Mouse (Mus musculus): ENCODE data around the gene Rnf135. TPM values are rescaled to one million over a fixed set of nuclear protein-coding genes. Genes with fewer than 3 reads are reported as not detected.
A peak's percentile ranks its signal among the peaks of the same experiment; 100 is the strongest.

Rnf135 gene
- total and polyA plus RNA-seq, 3 experiments, result 5.2 to 8.0 TPM; not detected in 1

GRCm38 (mm10) chr11:80137773-80138172 is 45.9 kb upstream of the Rnf135 start:
- DNase-seq (ENCODE audit: low read depth, low spot score), result no peak
- peaks cover 3 to 5% of the 10 kb centered on the region in 2 experiments; a peak in 3 of 4 replicates for H3K4me1 ChIP-seq (ENCODE audit: control insufficient read depth in 1 of 2, insufficient read depth in 2 of 2, low read length in 2 of 2)
- H3K9ac ChIP-seq (ENCODE audit: control insufficient read depth, low read depth, low read length, poor library complexity, severe bottlenecking), result no peak overlapping the region
- peaks cover 16% of the 10 kb centered on the region in 2 experiments for H3K36me3 ChIP-seq (ENCODE audit: control insufficient read depth in 1 of 2, insufficient read depth in 2 of 2, low read length in 2 of 2)
- peaks cover 19% of the 10 kb centered on the region for H3K79me2 ChIP-seq (ENCODE audit: control insufficient read depth, insufficient read depth, low read length, poor library complexity)
- H3K27me3 ChIP-seq (ENCODE audit: control insufficient read depth in 1 of 2, insufficient read depth in 2 of 2, low read length in 2 of 2), result no peaks in the 10 kb centered on the region
- no peak overlapping the region for H3K27ac ChIP-seq (ENCODE audit: control insufficient read depth, low read depth, low read length)
- no peaks in the 10 kb centered on the region for H3K9me3 ChIP-seq (replicated peaks; ENCODE audit: insufficient read depth, low read length)
- H3K4me3 ChIP-seq (ENCODE audit: control insufficient read depth in 1 of 2, insufficient read depth in 1 of 2, low read depth in 2 of 2, low read length in 2 of 2), result no peak overlapping the region
- no peak for TF ChIP-seq MEF2A (IDR thresholded peaks at IDR 0.05; ENCODE audit: extremely low read depth, insufficient replicate concordance, low read depth, low read length, poor library complexity, severe bottlenecking)
- no peak for TF ChIP-seq TAL1 (IDR thresholded peaks at IDR 0.05; ENCODE audit: low read length)
- no peak for TF ChIP-seq ZKSCAN1 (IDR thresholded peaks at IDR 0.05; ENCODE audit: low read depth, low read length)
- no peak for TF ChIP-seq USF1 (IDR thresholded peaks at IDR 0.05; ENCODE audit: low read depth, low read length)
- TF ChIP-seq E2F4 (IDR thresholded peaks at IDR 0.05; ENCODE audit: borderline replicate concordance, low read depth, low read length), result no peak
- no peak for TF ChIP-seq MAFK (IDR thresholded peaks at IDR 0.05; ENCODE audit: borderline replicate concordance, low read depth, low read length)
- no peak for TF ChIP-seq MAX (IDR thresholded peaks at IDR 0.05; ENCODE audit: low read length)
- TF ChIP-seq ZNF384 (IDR thresholded peaks at IDR 0.05; ENCODE audit: low read depth, low read length), result no peak
- TF ChIP-seq RAD21 (IDR thresholded peaks at IDR 0.05; ENCODE audit: low read depth, low read length), result no peak
- no peak for TF ChIP-seq KAT2A (conservative IDR thresholded peaks at IDR 0.05; ENCODE audit: low read depth, low read length)

- H3K27ac ChIP-seq (ENCODE audit: control insufficient read depth, low read depth, low read length), result peak within 1 kb of the TSS; percentile 68
- peak within 1 kb of the TSS; percentile 81 for H3K9ac ChIP-seq (ENCODE audit: control insufficient read depth, low read depth, low read length, poor library complexity, severe bottlenecking)
- DNase-seq (ENCODE audit: low read depth, low spot score), result peak; percentile 98
- H3K36me3 ChIP-seq (ENCODE audit: control insufficient read depth in 1 of 2, insufficient read depth in 2 of 2, low read length in 2 of 2), result peaks cover 2 to 24% of the 10 kb centered on the region in 2 experiments; a peak in 3 of 4 replicates
- H3K27me3 ChIP-seq (ENCODE audit: control insufficient read depth in 1 of 2, insufficient read depth in 2 of 2, low read length in 2 of 2), result no peaks in the 10 kb centered on the region
- H3K79me2 ChIP-seq (ENCODE audit: control insufficient read depth, insufficient read depth, low read length, poor library complexity), result peaks cover 19% of the 10 kb centered on the region
- H3K4me1 ChIP-seq (ENCODE audit: control insufficient read depth in 1 of 2, insufficient read depth in 2 of 2, low read length in 2 of 2), result peaks cover 5 to 29% of the 10 kb centered on the region in 2 experiments; a peak in 3 of 4 replicates
- H3K4me3 ChIP-seq (ENCODE audit: control insufficient read depth in 1 of 2, insufficient read depth in 1 of 2, low read depth in 2 of 2, low read length in 2 of 2), result peak within 1 kb of the TSS; percentile 77 to 78
- H3K9me3 ChIP-seq (replicated peaks; ENCODE audit: insufficient read depth, low read length), result no peaks in the 10 kb centered on the region
- TF ChIP-seq USF2 (IDR thresholded peaks at IDR 0.05; ENCODE audit: borderline replicate concordance in 1 of 2, insufficient read depth in 1 of 2, low read depth in 1 of 2, low read length in 2 of 2) (no peak), SIN3A (IDR thresholded peaks at IDR 0.05; ENCODE audit: low read length) (peak; percentile 96), CHD2 (IDR thresholded peaks at IDR 0.05; ENCODE audit: low read length) (no peak), CHD1 (IDR thresholded peaks at IDR 0.05; ENCODE audit: low read depth, low read length) (no peak), GATA1 (IDR thresholded peaks at IDR 0.05; ENCODE audit: low read depth, low read length) (peak; percentile 33; the same call in 1 of the 2 replicates), KAT2A (conservative IDR thresholded peaks at IDR 0.05; ENCODE audit: low read depth, low read length) (peak; percentile 74), MAX (IDR thresholded peaks at IDR 0.05; ENCODE audit: low read length) (peak; percentile 87; the same call in 1 of the 2 replicates), MYC (IDR thresholded peaks at IDR 0.05; ENCODE audit: low read depth, low read length) (peak; percentile 98), ZNF384 (IDR thresholded peaks at IDR 0.05; ENCODE audit: low read depth, low read length) (no peak; the same call in 1 of the 2 replicates), EP300 (IDR thresholded peaks at IDR 0.05; ENCODE audit: low read depth in 1 of 2, low read length in 2 of 2) (peak in 1 of 2 experiments; percentile 33; a peak in 1 of 4 replicates), MAFK (IDR thresholded peaks at IDR 0.05; ENCODE audit: borderline replicate concordance, low read depth, low read length) (no peak), CTCF (IDR thresholded peaks at IDR 0.05 in 2 of 3, conservative IDR thresholded peaks at IDR 0.05 in 1 of 3; ENCODE audit: control insufficient read depth in 1 of 3, insufficient read depth in 1 of 3, low read depth in 2 of 3, low read length in 3 of 3, poor library complexity in 1 of 3, severe bottlenecking in 1 of 3) (no peak), MEF2A (IDR thresholded peaks at IDR 0.05; ENCODE audit: extremely low read depth, insufficient replicate concordance, low read depth, low read length, poor library complexity, severe bottlenecking) (no peak), MXI1 (IDR thresholded peaks at IDR 0.05; ENCODE audit: low read depth, low read length) (peak; percentile 94), E2F4 (IDR thresholded peaks at IDR 0.05; ENCODE audit: borderline replicate concordance, low read depth, low read length) (no peak; the same call in 1 of the 2 replicates), JUND (IDR thresholded peaks at IDR 0.05; ENCODE audit: low read depth, low read length) (peak; percentile 9; the same call in 1 of the 2 replicates), RCOR1 (IDR thresholded peaks at IDR 0.05; ENCODE audit: low read depth, low read length) (no peak; the same call in 1 of the 2 replicates), TBP (IDR thresholded peaks at IDR 0.05; ENCODE audit: low read depth, low read length) (peak; percentile 97), MYB (IDR thresholded peaks at IDR 0.05; ENCODE audit: low read depth, low read length) (no peak), POLR2AphosphoS2 (IDR thresholded peaks at IDR 0.05; ENCODE audit: low read length) (peak; percentile 99), GABPA (IDR thresholded peaks at IDR 0.05; ENCODE audit: low read depth, low read length) (no peak), POLR2A (IDR thresholded peaks at IDR 0.05; ENCODE audit: control insufficient read depth in 1 of 2, insufficient read depth in 1 of 2, low read depth in 1 of 2, low read length in 2 of 2, poor library complexity in 1 of 2) (peak; percentile 92 to 100), ZKSCAN1 (IDR thresholded peaks at IDR 0.05; ENCODE audit: low read depth, low read length) (no peak), UBTF (IDR thresholded peaks at IDR 0.05; ENCODE audit: borderline replicate concordance, insufficient read depth, low read depth, low read length) (0 out of 2 replicates have a peak, but pooled peaks have one; percentile 77), POLR2AphosphoS5 (IDR thresholded peaks at IDR 0.05; ENCODE audit: borderline replicate concordance, low read depth, low read length) (0 out of 2 replicates have a peak, but pooled peaks have one; percentile 77)
Measured at GRCm38 (mm10) chr11:80141825-80142521, 41.7 kb upstream of the Rnf135 start, which contains the start of gene Tefm. TSS of gene Tefm (minus strand) at chr11:80142175.
